Mouse (Mus musculus) lung, postnatal 14 days (tissue): ENCODE measurements around the gene Afdn.
"Not testable (repeated sequence)": the region's sequence is repeated elsewhere in the genome, so short reads cannot be mapped to it uniquely, and the experiment has no call there.

Experiments
- DNase-seq: peaks from one replicate; pipeline ENCODE4 v3.0.0; 2021

Afdn gene

DNA sequence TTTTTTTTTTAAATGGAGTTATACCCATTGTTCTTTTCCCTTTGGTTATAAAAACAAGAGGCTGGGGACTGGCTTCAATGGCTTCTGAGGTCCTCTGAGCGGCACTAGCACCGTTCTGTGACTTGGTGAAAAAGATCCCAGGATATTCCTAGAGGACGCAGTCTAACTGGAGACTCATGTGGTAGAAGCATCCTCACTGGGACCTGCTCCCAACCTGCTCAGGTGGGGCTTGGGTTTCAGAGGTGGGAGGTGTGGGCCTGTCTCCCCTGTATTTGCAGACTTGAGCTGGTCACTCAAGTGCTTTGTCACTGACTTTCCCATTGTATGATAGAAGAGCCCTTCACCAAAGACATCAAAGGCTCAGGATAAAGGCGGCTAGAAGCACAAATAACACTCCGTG is 20.4 kb upstream of the Afdn start:
- no peak for DNase-seq

DNA sequence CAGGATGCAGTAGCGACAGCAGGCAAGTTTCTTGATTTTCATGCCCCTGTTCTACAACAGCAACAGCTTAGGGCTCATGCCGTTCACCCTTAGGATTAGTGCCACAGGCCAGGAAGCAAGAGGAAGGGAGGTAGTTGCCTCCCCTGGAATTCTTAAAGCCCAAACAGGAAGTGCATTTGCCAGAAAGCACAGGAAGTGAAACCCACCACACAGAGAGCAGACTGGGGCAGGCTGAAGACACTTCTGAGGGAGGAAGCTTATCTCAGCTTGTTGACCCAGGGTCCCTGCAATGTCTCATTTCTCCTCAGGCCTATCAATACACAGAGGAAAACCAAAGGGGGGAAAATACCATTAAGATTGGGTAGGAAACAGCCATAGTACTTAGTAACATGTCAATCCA is 19.5 kb upstream of the Afdn start:
- DNase-seq = no peak

DNA sequence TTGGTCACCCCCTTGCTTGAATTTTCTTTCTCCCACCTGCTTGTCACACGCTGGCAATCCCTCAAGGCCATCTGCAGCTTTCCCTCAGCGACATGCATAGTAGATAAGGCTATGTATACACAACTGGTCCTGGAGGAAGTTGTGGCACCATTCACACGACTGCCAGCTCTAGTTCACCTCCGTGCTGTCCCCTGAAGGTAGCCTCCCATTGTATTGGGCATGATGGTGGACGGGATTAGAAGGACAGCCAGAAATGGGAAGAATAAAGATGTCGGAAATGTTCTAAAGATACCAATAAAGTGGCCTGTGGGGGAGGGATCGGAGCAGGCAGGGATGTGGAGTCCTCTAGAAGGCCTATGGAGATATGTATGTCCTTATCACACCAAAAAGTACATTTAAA is 18.7 kb upstream of the Afdn start:
- no peak for DNase-seq

DNA sequence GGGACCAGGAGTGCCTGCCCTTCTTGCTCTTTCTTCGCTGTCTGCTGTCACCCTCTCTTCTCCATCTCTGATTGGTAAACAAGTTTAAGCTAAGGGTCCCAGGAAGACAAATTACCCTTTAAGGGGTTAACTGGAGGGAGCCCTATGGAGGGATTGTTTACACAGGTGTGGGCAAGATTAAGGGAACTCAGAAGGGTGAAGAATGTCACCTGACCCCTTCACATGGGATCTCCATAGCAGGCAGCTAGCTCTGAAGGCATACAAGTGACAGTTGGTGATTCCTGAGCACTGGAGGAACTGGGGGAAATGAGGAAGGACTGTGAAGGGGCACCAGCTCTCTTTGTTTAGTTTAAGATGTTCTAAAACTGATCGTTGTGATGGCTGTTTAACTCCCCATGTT is 18.0 kb upstream of the Afdn start:
- DNase-seq = no peak

DNA sequence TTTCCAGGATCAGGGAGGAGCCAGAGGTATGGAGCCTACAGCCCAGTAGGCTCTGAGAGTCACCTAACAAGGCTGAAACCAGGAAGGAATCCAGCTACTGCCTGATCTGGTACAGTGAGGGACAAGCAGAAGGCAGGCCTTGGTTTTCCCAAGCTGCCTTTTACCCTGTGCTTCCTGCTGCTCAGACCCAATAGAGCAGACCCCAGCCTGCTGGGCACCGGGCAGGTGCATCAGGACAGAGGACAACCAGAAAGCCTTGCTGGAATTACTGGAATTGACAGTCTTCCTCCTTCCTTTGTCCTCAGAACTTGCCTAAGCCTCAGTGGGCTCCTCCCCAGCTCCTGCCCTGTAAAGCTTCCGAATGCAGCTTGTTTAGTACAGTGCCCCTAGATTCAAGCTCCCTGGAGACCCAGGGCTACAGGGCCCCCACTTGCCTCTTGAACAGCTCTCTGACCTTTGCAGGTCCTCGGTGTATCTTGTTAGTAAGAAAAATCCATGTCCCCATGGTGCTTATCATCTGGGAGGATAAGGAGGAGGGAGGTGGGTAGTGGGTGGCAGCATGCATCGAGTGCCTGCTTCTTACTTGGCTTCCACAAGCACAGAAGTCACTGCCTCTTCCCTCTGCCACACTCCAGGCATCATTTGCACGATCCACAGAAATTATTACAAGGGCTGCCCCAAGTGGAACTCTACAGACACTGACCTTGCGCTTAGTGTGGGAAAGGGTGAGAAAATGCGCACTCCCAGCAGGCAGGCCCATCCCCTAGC is 17.2 kb upstream of the Afdn start:
- DNase-seq = no peak

DNA sequence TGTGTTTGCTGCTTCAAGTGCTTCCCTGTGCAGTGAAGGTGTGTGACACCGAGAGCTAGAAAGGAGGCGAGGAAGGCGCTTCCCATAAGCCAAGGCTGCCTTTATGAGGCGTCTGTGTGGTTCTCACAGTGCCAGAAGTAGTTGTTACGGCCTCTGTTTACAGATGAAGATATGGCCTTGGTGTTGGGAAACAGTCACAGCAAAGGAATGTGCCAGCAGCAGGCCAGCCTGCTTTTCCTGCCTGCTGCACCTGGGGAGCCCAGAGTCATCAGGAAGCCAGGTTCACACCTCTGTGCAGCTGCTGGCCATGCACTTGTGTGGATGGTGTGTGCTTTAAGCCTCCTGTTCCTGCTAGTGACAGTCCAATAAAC is 16.6 kb upstream of the Afdn start:
- DNase-seq = peak; percentile 50

DNA sequence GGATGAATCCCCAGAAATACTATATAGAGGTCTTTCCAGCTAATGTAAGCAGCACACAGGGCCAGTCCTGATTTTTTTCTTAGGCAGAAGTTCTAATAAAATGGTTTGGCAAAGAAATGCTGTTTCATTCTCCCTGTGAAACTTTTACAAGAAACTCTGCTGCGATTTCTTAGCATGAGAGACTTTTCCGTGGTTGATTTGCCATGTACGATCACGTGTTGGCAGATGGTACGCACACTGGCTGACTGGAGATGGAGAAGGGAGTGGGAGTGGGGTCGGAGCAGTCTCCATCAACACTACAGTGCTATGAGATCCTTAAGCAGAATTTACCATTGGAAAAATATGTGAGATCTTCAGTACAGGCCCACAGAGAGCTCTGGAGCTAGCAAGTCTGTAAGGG is 16.1 kb upstream of the Afdn start:
- no peak for DNase-seq

DNA sequence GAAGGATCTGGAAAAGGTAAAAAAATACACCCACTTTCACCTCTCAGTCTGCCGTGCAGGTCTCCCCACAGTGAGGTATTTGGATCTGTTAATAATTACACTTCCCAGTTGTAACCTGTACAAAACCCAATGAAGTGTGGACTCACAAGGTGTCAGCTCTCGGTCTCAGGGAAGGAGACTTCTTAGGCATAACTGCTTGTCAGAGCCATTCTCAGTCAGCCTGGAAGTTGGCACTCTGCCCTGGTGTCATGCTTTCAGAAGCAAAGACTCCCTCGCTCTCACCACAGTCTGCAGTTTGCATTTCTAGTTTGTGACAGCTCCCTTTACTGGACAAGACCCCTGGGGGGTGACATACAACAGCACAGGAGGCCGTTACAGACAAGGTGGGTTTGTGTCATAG is 15.5 kb upstream of the Afdn start:
- DNase-seq = peak; percentile 82

DNA sequence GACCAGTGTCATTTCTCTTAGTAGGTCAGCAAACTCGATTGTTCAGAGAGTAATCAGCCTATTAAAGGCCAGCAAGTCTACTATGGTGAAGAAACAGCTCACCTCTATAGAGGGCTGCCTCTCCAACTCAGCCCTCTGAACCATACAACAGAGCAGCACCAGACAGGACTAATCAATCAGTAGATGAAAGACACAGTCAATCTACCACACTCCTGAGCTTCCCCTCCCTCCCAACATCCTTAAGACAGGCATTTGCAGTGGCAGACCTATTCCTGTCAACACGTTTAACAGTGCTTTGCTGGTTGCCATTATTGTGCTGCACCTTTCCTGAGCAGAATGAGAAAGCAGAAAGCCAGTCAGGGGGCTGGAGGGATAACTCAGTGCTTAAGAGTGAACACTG is 15.0 kb upstream of the Afdn start:
- no peak for DNase-seq

DNA sequence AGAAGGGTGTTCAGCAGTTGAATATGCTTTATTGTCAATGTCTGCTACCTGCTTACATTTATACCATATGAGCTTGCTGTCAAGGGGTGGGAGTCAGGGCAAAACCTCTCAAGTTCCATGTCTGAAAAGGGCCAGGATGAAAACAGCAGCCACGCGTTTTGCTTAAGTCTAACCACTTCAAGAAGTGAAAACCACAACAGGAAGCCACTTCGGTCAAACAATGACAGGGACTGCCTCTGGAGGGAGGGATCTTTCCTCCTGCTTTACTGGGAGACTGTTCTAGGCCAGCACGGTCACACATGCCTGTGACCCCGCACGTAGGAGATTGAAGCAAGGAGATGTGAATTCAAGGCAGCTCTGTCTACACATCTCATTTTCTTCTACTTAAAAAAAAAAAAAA is 14.0 kb upstream of the Afdn start:
- DNase-seq = no peak

DNA sequence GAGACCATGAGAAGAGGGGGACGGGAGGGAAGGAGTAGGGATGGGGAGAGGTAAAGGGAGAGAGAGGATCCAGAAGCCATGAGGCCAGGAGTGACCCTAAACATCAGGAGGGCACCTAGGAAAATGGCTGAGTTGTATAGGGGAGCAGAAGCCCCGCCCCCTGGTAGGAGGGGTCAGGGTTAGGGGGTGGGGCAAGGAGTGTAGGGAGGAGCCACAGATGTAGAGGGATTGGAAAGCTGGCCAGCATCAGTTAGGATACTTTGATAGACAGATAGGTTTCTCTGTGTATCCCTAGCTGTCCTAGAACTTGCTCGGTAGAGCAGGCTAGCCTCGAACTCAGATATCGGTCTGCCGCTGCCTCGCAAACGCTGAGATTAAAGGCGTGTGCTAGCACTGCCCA is 12.7 kb upstream of the Afdn start:
- no peak for DNase-seq

DNA sequence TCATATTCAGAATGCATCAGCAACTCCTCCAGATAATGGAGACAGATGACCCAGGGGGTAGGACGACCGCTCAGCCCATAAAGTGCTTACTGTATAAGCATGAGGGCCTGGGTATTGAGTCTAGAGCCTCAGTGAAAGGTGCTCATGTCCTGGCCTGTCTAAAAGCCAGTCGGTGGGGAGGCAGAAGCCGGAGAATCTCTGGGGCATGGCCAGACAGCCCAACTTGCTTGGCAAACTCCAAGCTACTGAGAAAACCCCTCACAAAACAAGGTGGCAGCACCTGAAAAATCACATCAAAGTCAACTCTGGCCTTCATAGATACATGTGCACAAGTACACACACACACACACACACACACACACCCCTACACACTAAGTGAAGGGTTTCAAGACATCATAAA is 11.3 kb upstream of the Afdn start:
- no peak for DNase-seq

DNA sequence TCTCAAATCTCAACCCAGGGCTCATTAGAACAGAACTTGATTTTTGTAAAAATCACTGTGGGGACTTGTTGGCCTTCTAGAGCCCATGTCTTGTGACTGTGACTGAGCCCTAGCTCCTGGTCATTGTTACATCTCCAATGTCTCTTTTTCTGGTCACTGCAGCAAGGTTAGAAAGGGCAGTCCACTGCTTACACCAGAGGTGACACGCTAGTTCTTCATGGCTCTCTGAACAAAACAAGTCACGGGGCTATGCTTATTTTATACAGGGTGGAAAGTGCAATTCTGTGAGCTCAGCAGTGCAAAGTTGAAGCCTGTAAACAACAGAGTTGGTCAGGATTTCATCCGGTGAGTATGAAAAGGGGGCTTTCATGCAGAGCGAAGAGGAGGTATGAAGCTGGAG is 6.4 kb upstream of the Afdn start:
- no peak for DNase-seq

DNA sequence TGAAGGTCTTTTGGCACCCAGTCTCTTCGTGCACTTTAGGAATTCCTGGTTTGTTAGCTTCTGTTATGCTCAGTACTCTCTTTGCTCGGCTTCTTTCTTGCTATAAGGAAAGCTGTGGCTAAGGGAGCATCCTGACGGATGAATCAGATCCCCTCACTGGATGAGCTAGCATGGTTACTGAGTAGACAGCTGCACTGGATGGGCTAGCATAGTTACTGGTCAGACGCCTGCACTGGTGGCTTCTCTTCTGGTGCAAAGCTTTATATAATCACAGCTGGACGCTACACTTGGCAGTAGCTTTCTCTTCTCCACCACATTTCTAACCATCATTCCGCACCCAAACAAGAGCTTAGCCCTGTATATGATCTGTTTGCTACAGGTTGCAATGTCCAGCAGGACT is 5.4 kb upstream of the Afdn start:
- DNase-seq = no peak

DNA sequence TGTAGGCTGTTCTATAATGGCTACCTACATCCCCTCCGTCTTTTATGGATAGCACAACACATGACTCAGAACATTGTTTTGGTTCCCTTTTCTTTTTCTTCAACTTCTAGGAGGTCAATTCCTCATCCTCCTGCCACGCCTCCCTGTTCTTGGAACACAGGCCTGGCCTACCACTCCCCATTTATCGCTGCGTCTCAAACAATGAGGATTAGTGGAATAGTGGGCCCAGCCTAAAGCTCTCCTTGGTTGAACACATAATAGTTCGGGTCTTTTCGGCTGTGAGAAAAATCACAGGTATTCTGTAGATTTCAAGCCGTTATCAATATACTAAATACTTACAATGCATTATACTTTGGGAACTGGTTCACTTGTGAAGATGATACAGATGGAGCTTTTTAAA is 1.8 kb upstream of the Afdn start:
- DNase-seq = no peak

DNA sequence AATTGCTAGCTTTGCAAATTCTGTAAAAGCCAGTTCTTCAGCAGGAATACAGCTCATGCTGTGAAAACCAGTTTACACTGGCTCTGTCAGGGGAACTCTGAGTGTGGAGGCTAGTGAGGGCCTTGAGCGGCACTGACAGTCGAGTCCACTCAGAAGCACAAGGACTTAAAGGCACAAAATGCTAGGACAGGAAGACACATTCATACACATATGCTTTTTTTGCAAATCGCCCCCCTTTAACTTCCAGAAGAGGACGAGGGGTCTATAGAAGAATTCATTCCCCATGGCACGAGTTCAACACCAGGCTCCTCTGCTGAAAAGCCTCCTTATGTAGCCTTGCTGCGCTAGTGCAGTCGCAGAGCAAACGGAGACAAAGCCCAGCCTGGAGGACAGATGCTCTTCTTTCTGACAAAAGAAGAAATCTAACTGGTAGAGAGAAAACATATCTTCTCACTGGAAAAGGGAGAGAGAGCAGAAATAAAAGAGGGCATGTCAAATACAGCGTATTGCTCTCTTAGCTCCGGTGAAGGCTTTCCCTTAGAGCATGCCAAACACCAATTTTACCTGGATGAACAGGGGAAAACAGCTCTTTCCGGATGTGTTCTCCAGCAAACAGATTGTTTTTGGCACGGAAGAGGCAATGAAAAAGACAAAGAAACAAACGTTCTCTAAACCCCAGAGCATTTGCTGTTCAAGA is 1.0 kb upstream of the Afdn start:
- DNase-seq = no peak

DNA sequence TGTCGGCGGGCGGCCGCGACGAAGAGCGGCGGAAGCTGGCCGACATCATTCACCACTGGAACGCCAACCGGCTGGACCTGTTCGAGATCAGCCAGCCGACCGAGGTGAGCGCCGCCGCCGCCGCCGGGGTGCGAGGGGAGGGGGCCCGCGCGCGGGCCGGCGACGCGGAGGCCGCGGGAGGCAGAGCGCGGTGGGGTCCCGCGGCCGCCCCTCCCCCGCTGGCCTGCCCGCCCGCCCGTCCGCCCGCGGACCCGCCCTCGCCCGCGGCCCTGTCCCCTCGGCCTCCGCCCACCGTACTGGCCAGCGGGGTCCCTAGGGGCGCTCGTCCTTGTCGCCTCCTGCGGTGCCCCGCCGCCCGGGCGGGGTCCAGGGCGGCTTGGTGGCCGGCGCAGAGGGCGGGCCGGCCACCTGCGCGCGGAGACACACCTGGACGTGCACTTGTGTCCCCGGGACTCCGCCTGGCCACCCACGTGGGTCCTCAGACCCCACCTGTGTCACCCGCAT is 388 bp downstream of the Afdn start:
- no peak for DNase-seq

DNA sequence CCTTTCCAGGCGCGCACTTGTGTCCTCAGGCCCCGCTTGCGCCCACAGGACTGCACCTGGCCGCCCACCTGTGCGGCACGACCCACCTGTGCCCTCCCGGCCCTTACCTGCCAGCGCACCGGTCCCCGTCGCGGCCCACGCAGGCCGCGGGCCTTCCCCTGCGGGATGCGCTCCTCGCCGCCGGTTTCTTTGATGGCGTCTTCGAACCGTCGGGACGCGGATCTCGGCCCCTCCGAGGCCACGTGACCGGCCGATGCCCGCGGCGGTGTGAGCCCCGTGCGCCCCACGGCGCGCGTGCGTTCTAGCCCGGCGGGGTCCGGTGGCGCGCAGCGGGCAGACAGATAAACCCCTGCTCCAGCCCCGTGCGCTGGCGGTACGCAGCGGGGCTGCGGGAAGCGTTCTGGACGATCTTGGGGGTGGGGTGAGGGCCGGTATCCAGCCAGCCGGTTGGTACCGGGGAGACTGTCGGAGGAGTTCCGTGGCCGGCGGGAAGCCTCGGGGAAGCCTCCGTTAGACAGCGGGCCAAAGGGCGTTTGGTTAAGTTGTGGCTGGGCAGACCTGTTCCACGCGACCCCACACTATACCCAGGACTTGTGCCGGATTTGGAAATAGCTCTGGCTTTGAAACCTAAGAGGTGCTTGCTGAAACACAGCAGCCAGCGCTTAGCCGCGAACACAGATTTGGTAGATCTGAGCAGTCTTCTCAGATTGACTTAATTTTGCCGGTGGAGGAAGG is 1.0 kb downstream of the Afdn start, which contains the start of gene Tcte2:
TSS of gene Tcte2 (minus strand) at position 647 of the 735 bp plus-strand sequence.
- DNase-seq = peak; percentile 40

DNA sequence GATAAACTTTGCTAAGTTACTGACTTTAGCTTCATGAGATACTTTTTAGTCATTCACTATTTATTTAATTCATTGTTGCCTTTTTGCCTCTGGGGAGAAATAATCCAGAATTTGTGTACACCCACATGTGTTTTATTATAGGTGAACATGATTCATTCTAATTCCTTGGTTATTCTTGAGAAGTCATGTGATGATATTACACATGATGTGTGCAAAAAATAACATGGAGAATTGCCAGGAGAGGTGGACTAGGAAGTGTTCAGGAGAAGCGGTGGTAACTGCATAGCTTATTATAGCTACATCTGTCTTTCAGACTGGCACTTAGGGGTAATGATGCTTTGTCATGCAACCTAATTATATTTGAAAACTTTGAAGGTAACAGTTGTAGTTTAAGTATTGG is 3.5 kb downstream of the Afdn start:
- DNase-seq = no peak

DNA sequence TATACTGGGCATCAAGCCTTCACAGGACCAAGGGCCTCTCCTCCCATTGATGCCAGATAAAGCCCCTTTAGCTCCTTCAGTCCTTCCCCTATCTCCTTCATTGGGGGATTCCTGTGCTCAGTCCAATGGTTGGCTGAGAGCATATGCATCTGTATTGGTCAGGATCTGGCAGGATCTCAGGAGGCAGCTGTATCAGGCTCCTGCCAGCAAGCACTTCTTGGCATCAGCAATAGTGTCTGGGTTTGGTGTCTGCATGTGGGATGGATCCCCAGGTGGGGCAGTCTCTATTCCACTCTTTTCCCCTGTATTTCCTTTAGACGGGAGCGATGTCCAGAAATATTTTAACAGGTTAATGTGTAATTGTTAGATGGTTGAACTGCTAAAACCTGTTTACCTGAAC is 4.6 kb downstream of the Afdn start:
- DNase-seq = not testable (repeated sequence)

DNA sequence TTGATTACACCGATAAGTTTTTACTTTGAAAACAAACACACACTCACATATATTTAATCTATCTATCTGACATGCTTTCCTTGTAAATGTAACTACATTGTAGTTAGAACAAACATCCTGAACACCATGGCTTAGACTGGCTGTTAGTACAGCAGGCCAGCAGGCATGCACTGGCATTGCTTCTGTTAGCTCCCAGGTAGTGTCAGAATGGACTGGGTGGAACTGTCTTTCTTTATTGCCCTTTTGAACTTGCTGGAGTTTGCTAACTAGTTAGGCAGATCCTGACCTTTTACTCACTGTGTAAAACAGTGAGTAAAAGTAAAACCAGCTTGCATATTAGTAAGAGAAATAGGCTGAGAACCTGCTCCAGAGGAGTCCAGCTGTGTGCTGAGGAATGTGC is 8.2 kb downstream of the Afdn start:
- no peak for DNase-seq

DNA sequence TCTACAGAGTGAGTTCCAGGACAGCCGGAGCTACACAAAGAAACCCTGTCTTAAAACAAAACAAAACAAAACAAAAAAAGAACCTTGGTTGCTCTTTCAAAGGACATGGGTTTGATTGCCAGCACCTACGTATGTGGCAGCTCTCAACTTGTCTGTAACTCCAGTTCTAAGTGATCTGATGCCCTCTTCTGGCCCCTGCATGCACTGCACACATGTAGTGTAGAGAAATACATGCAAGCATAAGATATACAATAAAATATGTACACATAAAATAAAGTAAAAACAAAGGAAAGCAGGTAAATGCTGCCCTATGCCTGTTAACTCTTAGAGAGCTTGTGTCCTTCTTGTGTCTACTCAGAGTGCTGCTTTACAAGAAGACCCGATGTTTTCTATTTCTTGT is 8.9 kb downstream of the Afdn start:
- peak; percentile 27 for DNase-seq

DNA sequence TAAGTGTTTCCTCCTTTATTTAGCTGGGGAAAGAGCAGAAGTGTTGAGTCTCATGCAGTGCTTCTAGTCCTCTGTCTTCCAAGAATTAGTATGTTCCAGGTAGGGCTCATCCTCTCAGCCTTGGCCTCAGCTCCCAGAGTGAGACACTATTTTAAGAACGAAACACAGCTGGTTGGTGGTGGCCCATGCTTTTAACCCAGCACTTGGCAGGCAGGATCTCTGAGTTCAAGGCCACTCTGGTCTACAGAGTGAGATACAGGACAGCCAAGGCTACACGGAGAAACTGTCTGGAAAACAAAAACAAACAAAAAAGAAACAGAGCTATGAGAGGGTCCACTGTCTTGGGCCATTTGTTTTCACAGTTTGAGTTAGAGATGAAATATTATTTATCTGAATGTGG is 17.3 kb downstream of the Afdn start:
- DNase-seq = no peak

DNA sequence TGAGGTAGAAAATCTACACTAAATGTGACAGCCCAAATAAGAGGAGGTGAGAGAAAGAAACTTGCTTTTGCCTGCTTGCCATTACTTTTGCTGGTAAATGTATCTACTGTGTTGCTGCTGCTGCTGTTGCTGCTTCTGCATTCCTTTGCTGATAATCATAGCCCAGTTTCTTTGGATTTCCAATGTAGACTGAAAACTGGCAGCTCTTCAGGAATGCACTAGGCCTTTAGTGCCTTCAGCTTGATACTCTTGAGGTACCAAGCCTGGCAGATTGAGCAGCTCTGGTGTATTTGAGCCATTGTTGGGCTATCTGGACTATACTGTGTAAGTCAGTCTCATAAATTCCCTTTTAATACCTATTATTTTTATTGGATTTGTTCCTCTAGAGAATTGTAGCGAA is 18.5 kb downstream of the Afdn start:
- peak; percentile 25 for DNase-seq
